Mouse (Mus musculus) midbrain, embryonic 12.5 days (tissue): Measurements from ENCODE around the gene Zic1. TPM values are rescaled to one million over a fixed set of nuclear protein-coding genes. Genes with fewer than 3 reads are reported as not detected.

Experiments used
- ATAC-seq: fragments of 200-750 bp; cut with Nextera tagmentation; 2 replicates; pipeline ENCODE4 v1.8.0; 2017; ENCODE audit warnings: low read depth, moderate TSS enrichment, moderate library complexity; ENCODE audit not compliant: low FRiP score
- H3K27ac ChIP-seq: fragments of 300-500 bp; sonication (generic); replicated peaks from 2 replicates; pipeline ENCODE4 v1.5.1; 2016; ENCODE audit warnings: mild to moderate bottlenecking
- H3K27me3 ChIP-seq: fragments of 300-500 bp; sonication (generic); 2 replicates; pipeline ENCODE4 v1.6.1; 2016; ENCODE audit warnings: mild to moderate bottlenecking
- H3K36me3 ChIP-seq: fragments of 300-500 bp; sonication (generic); 2 replicates; pipeline ENCODE4 v1.6.1; 2016
- H3K4me1 ChIP-seq: fragments of 300-500 bp; sonication (generic); 2 replicates; pipeline ENCODE4 v1.6.1; 2016
- H3K4me2 ChIP-seq: fragments of 300-500 bp; sonication (generic); replicated peaks from 2 replicates; pipeline ENCODE4 v1.6.1; 2016; ENCODE audit warnings: mild to moderate bottlenecking, moderate library complexity
- H3K4me3 ChIP-seq: fragments of 300-500 bp; sonication (generic); 2 replicates; pipeline ENCODE4 v1.5.1; 2016; ENCODE audit warnings: mild to moderate bottlenecking
- H3K9ac ChIP-seq: fragments of 300-500 bp; sonication (generic); replicated peaks from 2 replicates; pipeline ENCODE4 v1.6.1; 2016; ENCODE audit warnings: mild to moderate bottlenecking, moderate library complexity
- H3K9me3 ChIP-seq: fragments of 300-500 bp; sonication (generic); 2 replicates; pipeline ENCODE4 v1.6.1; 2016; ENCODE audit warnings: mild to moderate bottlenecking
- WGBS: fragments of 180-500 bp; shearing (Covaris S2); methylation state at CpG from one replicate; pipeline ENCODE4 v1.1.7; 2016; 5-methylcytosine and 5-hydroxymethylcytosine counted together
- polyA plus RNA-seq: library from polyadenylated mRNA; unstranded; fragments of >200 nt; fragmentation: Nextera tagmentation; extraction: Ambion mirVana; gene quantifications from 2 replicates; pipeline ENCODE4 v1.2.1, GENCODE M21; 2016

The Zic1 gene
- polyA plus RNA-seq, 1 experiment from 2014 or later, result 11.9 TPM

GRCm38 (mm10) chr9:91394211-91394646, 28.6 kb upstream of the Zic1 start:
- Histone ChIP-seq H3K27ac (peak overlapping the region; percentile 58), H3K4me1 (peaks cover 30% of the 10 kb centered on the region), H3K9me3 (no peaks in the 10 kb centered on the region), H3K4me3 (no peak overlapping the region), H3K36me3 (no peaks in the 10 kb centered on the region), H3K9ac (no peak overlapping the region), H3K27me3 (peaks cover 88% of the 10 kb centered on the region), H3K4me2 (peak overlapping the region; percentile 15; the same call in 1 of the 2 replicates)
- 4% methylated on average over 14 of the region's 14 CpGs for WGBS
- ATAC-seq, result peak; percentile 74

- Histone ChIP-seq H3K4me3 (no peak overlapping the region), H3K4me2 (no peak overlapping the region), H3K36me3 (no peaks in the 10 kb centered on the region), H3K9me3 (no peaks in the 10 kb centered on the region), H3K4me1 (peaks cover 30% of the 10 kb centered on the region), H3K27ac (peak overlapping the region; percentile 58; the same call in 1 of the 2 replicates), H3K9ac (no peak overlapping the region), H3K27me3 (peaks cover 86% of the 10 kb centered on the region)
- 8% methylated on average over 8 of the region's 8 CpGs for WGBS
- ATAC-seq, result no peak
These were observed 27.9 kb upstream of the Zic1 start for GRCm38 (mm10) chr9:91393376-91394068.

GRCm38 (mm10) chr9:91388173-91388572, 22.6 kb upstream of the Zic1 start:
- peaks cover 83% of the 10 kb centered on the region for H3K27me3 ChIP-seq
- no peaks in the 10 kb centered on the region for H3K36me3 ChIP-seq
- peak overlapping the region; percentile 7; the same call in 1 of the 2 replicates for H3K4me2 ChIP-seq
- peak overlapping the region; percentile 56; the same call in 1 of the 2 replicates for H3K27ac ChIP-seq
- H3K4me3 ChIP-seq, result no peak overlapping the region
- no peak for ATAC-seq
- H3K4me1 ChIP-seq, result peaks cover 36% of the 10 kb centered on the region
- 4% methylated on average over 4 of the region's 4 CpGs for WGBS
- H3K9me3 ChIP-seq, result no peaks in the 10 kb centered on the region
- H3K9ac ChIP-seq, result no peak overlapping the region

GRCm38 (mm10) chr9:91387740-91388080, 22.1 kb upstream of the Zic1 start:
- no peaks in the 10 kb centered on the region for H3K9me3 ChIP-seq
- no peaks in the 10 kb centered on the region for H3K36me3 ChIP-seq
- H3K27ac ChIP-seq, result peak overlapping the region; percentile 91
- no peak overlapping the region for H3K9ac ChIP-seq
- 0 out of 2 replicates have a peak overlapping the region, but pooled peaks have one; percentile 23 for H3K4me3 ChIP-seq
- H3K4me2 ChIP-seq, result peak overlapping the region; percentile 85
- peaks cover 35% of the 10 kb centered on the region for H3K4me1 ChIP-seq
- ATAC-seq, result no peak
- 3% methylated on average over 5 of the region's 5 CpGs for WGBS
- H3K27me3 ChIP-seq, result peaks cover 86% of the 10 kb centered on the region

GRCm38 (mm10) chr9:91386891-91387739, 21.5 kb upstream of the Zic1 start:
- peaks cover 87% of the 10 kb centered on the region for H3K27me3 ChIP-seq
- peak overlapping the region; percentile 85 for H3K4me2 ChIP-seq
- no peaks in the 10 kb centered on the region for H3K36me3 ChIP-seq
- H3K4me1 ChIP-seq, result peaks cover 35% of the 10 kb centered on the region
- peak overlapping the region; percentile 39; the same call in 1 of the 2 replicates for H3K9ac ChIP-seq
- H3K27ac ChIP-seq, result peak overlapping the region; percentile 91
- H3K9me3 ChIP-seq, result no peaks in the 10 kb centered on the region
- ATAC-seq, result peak; percentile 39
- under 1% methylated on average over 31 of the region's 31 CpGs for WGBS
- peak overlapping the region; percentile 23 for H3K4me3 ChIP-seq

- ATAC-seq, result peak; percentile 19; the same call in 1 of the 2 replicates
- no peaks in the 10 kb centered on the region for H3K36me3 ChIP-seq
- peak overlapping the region; percentile 85 for H3K4me2 ChIP-seq
- WGBS, result 1% methylated on average over 17 of the region's 17 CpGs
- peak overlapping the region; percentile 91 for H3K27ac ChIP-seq
- H3K4me3 ChIP-seq, result peak overlapping the region; percentile 23; the same call in 1 of the 2 replicates
- H3K27me3 ChIP-seq, result peaks cover 85% of the 10 kb centered on the region
- no peaks in the 10 kb centered on the region for H3K9me3 ChIP-seq
- no peak overlapping the region for H3K9ac ChIP-seq
- H3K4me1 ChIP-seq, result peaks cover 40% of the 10 kb centered on the region
These were observed 20.9 kb upstream of the Zic1 start for GRCm38 (mm10) chr9:91386502-91386890.

GRCm38 (mm10) chr9:91385561-91386430, 20.2 kb upstream of the Zic1 start:
- 4% methylated on average over 8 of the region's 8 CpGs for WGBS
- peaks cover 44% of the 10 kb centered on the region for H3K4me1 ChIP-seq

GRCm38 (mm10) chr9:91384693-91385560, 19.3 kb upstream of the Zic1 start:
- H3K4me1 ChIP-seq, result peaks cover 44% of the 10 kb centered on the region
- peak overlapping the region; percentile 90; the same call in 1 of the 2 replicates for H3K9ac ChIP-seq

More at GRCm38 (mm10) chr9:91385561-91386430, 20.2 kb upstream of the Zic1 start:
- Histone ChIP-seq H3K4me2 (peak overlapping the region; percentile 85), H3K9me3 (no peaks in the 10 kb centered on the region), H3K27me3 (peaks cover 83% of the 10 kb centered on the region), H3K36me3 (no peaks in the 10 kb centered on the region), H3K27ac (peak overlapping the region; percentile 91), H3K4me3 (no peak overlapping the region), H3K9ac (0 out of 2 replicates have a peak overlapping the region, but pooled peaks have one; percentile 90)
- ATAC-seq, result no peak

GRCm38 (mm10) chr9:91384136-91384500, 18.5 kb upstream of the Zic1 start:
- Histone ChIP-seq H3K4me2 (peak overlapping the region; percentile 85), H3K9me3 (no peaks in the 10 kb centered on the region), H3K4me1 (peaks cover 47% of the 10 kb centered on the region), H3K27me3 (peaks cover 83% of the 10 kb centered on the region), H3K9ac (peak overlapping the region; percentile 90), H3K27ac (peak overlapping the region; percentile 91), H3K36me3 (no peaks in the 10 kb centered on the region), H3K4me3 (peak overlapping the region; percentile 59)
- ATAC-seq, result peak; percentile 39
- WGBS, result under 1% methylated on average over 30 of the region's 30 CpGs

More at GRCm38 (mm10) chr9:91384693-91385560, 19.3 kb upstream of the Zic1 start:
- H3K9me3 ChIP-seq, result no peaks in the 10 kb centered on the region
- peaks cover 83% of the 10 kb centered on the region for H3K27me3 ChIP-seq
- no peaks in the 10 kb centered on the region for H3K36me3 ChIP-seq
- H3K4me2 ChIP-seq, result peak overlapping the region; percentile 85
- H3K4me3 ChIP-seq, result peak overlapping the region; percentile 59
- H3K27ac ChIP-seq, result peak overlapping the region; percentile 91
- WGBS, result 4% methylated on average over 4 of the region's 4 CpGs
- ATAC-seq, result no peak

GRCm38 (mm10) chr9:91383441-91384135, 18.0 kb upstream of the Zic1 start:
- Histone ChIP-seq H3K9ac (peak overlapping the region; percentile 90), H3K27me3 (peaks cover 87% of the 10 kb centered on the region), H3K4me1 (peaks cover 50% of the 10 kb centered on the region), H3K27ac (peak overlapping the region; percentile 91), H3K9me3 (no peaks in the 10 kb centered on the region), H3K4me2 (peak overlapping the region; percentile 85), H3K36me3 (no peaks in the 10 kb centered on the region), H3K4me3 (peak overlapping the region; percentile 59)
- WGBS, result under 1% methylated on average over 28 of the region's 28 CpGs
- peak; percentile 42 for ATAC-seq
